Mouse (Mus musculus): ENCODE results near the gene 4930522L14Rik. TPM values are rescaled to one million over a fixed set of nuclear protein-coding genes. Genes with fewer than 3 reads are reported as not detected.

4930522L14Rik gene
- total RNA-seq (2023) = 10.0 TPM

DNA sequence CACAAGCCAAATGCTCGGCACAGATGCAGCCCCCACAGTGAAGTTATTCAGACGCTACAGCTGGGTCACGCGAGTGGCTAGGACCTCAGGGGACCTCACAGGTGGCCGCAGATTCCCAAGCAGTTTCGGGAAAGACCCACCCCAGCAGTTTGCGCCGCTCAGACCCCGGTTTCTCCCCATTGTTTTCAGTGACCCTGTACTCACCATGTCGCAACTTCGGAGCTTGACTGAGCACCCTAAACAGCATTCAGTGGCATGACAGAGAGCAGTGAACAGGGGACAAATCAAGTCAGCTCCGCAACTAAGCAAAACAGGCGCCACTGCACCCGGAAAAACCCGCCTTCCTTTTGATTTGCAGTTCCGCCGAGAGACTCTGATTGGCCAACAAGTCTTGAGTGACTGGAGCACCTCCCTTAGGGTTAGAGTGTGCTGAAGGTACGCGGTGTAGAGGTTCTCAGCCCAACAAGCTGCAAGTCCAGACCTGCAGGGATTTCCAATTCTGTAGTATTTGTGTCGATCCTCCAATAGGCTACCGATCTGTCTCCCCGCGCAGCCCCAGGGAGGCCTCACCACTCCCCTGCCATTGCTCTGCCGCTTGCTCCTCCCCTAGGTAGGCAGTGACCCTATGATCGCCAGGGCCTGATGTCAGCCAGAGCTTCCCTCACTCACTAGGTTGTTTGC, at the start of gene 4930522L14Rik:
Gene 4930522L14Rik (minus strand): TSS at position 496 of the 681 bp plus-strand sequence.

GRCm38 (mm10) chr5:109690537-109691201, 61.0 kb downstream of the 4930522L14Rik start, which contains the start of gene 5430403G16Rik:
Gene 5430403G16Rik (minus strand): TSS chr5:109691041.

Other genes with a start within 250 kb of the 4930522L14Rik start
- gene Crlf2, start 192.9 kb downstream of the 4930522L14Rik start, total RNA-seq (2023) = 59.8 TPM
- 2.1 TPM for gene 5430403G16Rik, start 60.8 kb downstream of the 4930522L14Rik start, total RNA-seq (2023)
- 15.4 TPM for gene Gm15446, start 171.5 kb upstream of the 4930522L14Rik start, total RNA-seq (2023)
- gene Zfp932, start 244.6 kb upstream of the 4930522L14Rik start, total RNA-seq (2023) = 18.3 TPM

Data from CD4-positive naive resting alpha-beta T cell, adult 76 days (primary cell).